Mouse (Mus musculus) midbrain, embryonic 11.5 days (tissue): ENCODE measurements around the gene Otop2. TPM values are rescaled to one million over a fixed set of nuclear protein-coding genes. Genes with fewer than 3 reads are reported as not detected.

Experiments used
- ATAC-seq: fragments of 200-750 bp; cut with Nextera tagmentation; 2 replicates; pipeline ENCODE4 v1.8.0; 2017; ENCODE audit warnings: moderate TSS enrichment, moderate library complexity; ENCODE audit not compliant: low FRiP score
- DNase-seq: peaks from one replicate; pipeline ENCODE4 v3.0.0; 2015; ENCODE audit warnings: low spot score; ENCODE audit errors: missing footprints
- H3K27ac ChIP-seq: fragments of 300-500 bp; sonication (generic); 2 replicates; pipeline ENCODE4 v1.5.1; 2014; ENCODE audit warnings: low read depth, low read length
- H3K27me3 ChIP-seq: fragments of 300-500 bp; sonication (generic); 2 replicates; pipeline ENCODE4 v1.6.1; 2014; ENCODE audit warnings: mild to moderate bottlenecking, low read length, moderate library complexity, mixed read lengths; ENCODE audit not compliant: control insufficient read depth, insufficient read depth
- H3K36me3 ChIP-seq: fragments of 300-500 bp; sonication (generic); 2 replicates; pipeline ENCODE4 v1.6.1; 2014; ENCODE audit warnings: mild to moderate bottlenecking, low read length, moderate library complexity, mixed read lengths; ENCODE audit not compliant: control insufficient read depth, insufficient read depth
- H3K4me1 ChIP-seq: fragments of 300-500 bp; sonication (generic); 2 replicates; pipeline ENCODE4 v1.6.1; 2014; ENCODE audit warnings: low read length; ENCODE audit not compliant: control insufficient read depth, insufficient read depth
- H3K4me2 ChIP-seq: fragments of 300-500 bp; sonication (generic); 2 replicates; pipeline ENCODE4 v1.6.1; 2014; ENCODE audit warnings: mild to moderate bottlenecking, moderate library complexity
- H3K4me3 ChIP-seq: fragments of 300-500 bp; sonication (generic); 2 replicates; pipeline ENCODE4 v1.5.1; 2014; ENCODE audit warnings: low read depth, low read length
- H3K9ac ChIP-seq: fragments of 300-500 bp; sonication (generic); 2 replicates; pipeline ENCODE4 v1.6.1; 2014; ENCODE audit warnings: low read length
- H3K9me3 ChIP-seq: fragments of 300-500 bp; sonication (generic); 2 replicates; pipeline ENCODE4 v1.6.1; 2016; ENCODE audit warnings: low read length; ENCODE audit not compliant: control insufficient read depth
- WGBS: fragments of 180-500 bp; shearing (Covaris S2); extraction: QIAGEN DNeasy Blood & Tissue Kit; methylation state at CpG from one replicate; pipeline ENCODE4 v1.1.7; 2014; 5-methylcytosine and 5-hydroxymethylcytosine counted together
- polyA plus RNA-seq: library from polyadenylated mRNA; unstranded; fragments of >200 nt; fragmentation: Nextera tagmentation; extraction: Ambion mirVana; gene quantifications from 2 replicates; pipeline ENCODE4 v1.2.1, GENCODE M21; 2014

The Otop2 gene
- polyA plus RNA-seq, result not detected in 2 replicates

DNA sequence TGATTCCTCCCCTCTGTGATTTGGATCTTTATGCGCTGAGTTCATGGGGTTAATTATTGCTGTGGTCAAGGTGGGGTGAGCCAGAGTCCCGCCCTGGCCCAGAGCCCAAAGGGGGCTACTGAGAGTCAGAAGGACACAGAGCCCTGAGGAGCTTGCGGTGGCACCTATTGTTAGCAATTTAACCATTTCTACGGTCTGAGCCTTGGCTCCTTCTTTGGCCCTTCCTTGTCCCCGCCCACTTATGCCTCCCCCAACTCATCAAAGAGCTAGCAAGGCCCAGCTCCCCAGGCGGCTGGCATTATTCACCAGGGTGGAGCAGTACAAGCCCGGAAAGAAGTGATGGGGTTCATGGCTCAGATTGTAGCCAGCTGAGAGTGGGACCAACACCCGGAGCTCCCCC lies at the start of gene Otop2:
Otop2 (plus strand) TSS at position 301 of the 400 bp plus-strand sequence.
- Histone ChIP-seq H3K4me3 (no peak within 1 kb of the TSS), H3K27me3 (no peaks in the 10 kb centered on the region), H3K9me3 (no peaks in the 10 kb centered on the region), H3K36me3 (no peaks in the 10 kb centered on the region), H3K4me2 (no peak within 1 kb of the TSS), H3K9ac (no peak within 1 kb of the TSS), H3K27ac (no peak within 1 kb of the TSS), H3K4me1 (0 out of 2 replicates have a peak, but pooled peaks cover 2% of the 10 kb centered on the region)
- 15% methylated on average over 8 of the region's 8 CpGs for WGBS
- ATAC-seq, result no peak
- no peak for DNase-seq

DNA sequence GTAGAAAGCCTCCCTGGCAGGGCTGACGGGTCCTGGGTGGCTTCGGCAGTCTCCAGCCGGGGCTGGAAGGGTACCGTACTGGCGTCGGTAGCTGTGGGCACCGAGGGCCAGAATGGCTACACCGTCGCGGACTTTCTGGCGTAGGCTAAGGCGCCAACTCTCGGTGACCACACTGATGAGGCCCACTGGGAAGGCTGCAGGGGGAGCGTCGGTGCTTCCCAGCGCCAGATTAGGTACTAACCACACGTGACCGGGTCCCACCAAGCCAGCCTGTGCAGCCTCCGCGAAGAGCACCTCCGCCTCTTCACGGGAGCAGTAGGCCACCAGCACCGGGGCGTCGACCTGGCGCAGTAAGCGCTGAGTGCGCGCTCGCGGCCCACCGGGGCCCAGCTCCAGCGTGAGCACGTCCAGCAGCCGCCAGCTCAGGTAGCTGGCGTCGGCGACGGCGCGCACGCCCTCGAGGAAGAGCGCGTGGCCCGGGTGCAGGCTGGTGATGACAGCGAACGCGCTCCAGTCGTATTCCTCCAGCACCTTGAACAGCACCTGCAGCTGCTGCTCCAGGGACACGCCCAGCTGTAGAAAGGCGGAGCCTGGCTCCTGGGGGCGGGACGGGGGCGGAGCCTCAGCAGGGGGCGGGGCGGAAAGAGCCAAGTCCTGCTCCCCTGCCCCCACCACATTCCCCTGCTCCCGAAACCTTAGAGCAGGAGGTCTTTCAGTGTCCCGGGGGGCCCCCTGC lies 49.0 kb upstream of the Otop2 start:
- no peaks in the 10 kb centered on the region for H3K9me3 ChIP-seq
- no peaks in the 10 kb centered on the region for H3K36me3 ChIP-seq
- peaks cover 45% of the 10 kb centered on the region for H3K27me3 ChIP-seq
- H3K27ac ChIP-seq, result no peak overlapping the region
- WGBS, result 17% methylated on average over 59 of the region's 59 CpGs
- no peak overlapping the region for H3K9ac ChIP-seq
- no peak for DNase-seq
- peaks cover 6% of the 10 kb centered on the region for H3K4me1 ChIP-seq
- H3K4me2 ChIP-seq, result peak overlapping the region; percentile 25
- ATAC-seq, result no peak
- no peak overlapping the region for H3K4me3 ChIP-seq

GRCm38 (mm10) chr11:115259134-115259533 lies 47.8 kb upstream of the Otop2 start:
- Histone ChIP-seq H3K4me3 (no peak overlapping the region), H3K27me3 (peaks cover 52% of the 10 kb centered on the region), H3K36me3 (no peaks in the 10 kb centered on the region), H3K4me2 (no peak overlapping the region), H3K27ac (no peak overlapping the region), H3K9me3 (no peaks in the 10 kb centered on the region), H3K9ac (no peak overlapping the region), H3K4me1 (peaks cover 6% of the 10 kb centered on the region)
- WGBS, result 82% methylated on average over 4 of the region's 4 CpGs
- ATAC-seq (no peak), DNase-seq (no peak)

DNA sequence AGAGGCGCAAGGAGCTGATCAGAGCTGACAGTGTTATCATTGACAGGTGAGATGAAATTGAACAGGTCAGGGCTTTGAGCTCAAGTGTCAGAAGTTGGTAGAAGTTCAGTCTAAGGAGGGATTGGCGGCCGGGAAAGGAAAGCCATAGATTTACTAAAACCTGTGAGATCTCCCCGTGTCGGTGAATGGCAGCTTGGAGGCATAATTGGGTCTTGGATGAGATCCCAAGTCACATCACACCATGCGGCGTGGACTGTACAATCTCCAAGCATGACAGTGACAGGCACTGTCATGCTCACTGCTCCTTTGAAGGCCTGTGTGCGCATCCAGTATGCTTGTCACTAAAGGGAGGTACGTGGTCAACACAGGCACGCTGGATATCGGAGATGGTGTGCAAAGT lies 44.0 kb upstream of the Otop2 start:
- ATAC-seq (no peak), DNase-seq (no peak)
- WGBS, result 84% methylated on average over 11 of the region's 11 CpGs
- Histone ChIP-seq H3K4me2 (no peak overlapping the region), H3K4me3 (no peak overlapping the region), H3K9ac (no peak overlapping the region), H3K27ac (no peak overlapping the region), H3K9me3 (no peaks in the 10 kb centered on the region), H3K27me3 (peaks cover 78% of the 10 kb centered on the region), H3K4me1 (peaks cover 12% of the 10 kb centered on the region), H3K36me3 (no peaks in the 10 kb centered on the region)

DNA sequence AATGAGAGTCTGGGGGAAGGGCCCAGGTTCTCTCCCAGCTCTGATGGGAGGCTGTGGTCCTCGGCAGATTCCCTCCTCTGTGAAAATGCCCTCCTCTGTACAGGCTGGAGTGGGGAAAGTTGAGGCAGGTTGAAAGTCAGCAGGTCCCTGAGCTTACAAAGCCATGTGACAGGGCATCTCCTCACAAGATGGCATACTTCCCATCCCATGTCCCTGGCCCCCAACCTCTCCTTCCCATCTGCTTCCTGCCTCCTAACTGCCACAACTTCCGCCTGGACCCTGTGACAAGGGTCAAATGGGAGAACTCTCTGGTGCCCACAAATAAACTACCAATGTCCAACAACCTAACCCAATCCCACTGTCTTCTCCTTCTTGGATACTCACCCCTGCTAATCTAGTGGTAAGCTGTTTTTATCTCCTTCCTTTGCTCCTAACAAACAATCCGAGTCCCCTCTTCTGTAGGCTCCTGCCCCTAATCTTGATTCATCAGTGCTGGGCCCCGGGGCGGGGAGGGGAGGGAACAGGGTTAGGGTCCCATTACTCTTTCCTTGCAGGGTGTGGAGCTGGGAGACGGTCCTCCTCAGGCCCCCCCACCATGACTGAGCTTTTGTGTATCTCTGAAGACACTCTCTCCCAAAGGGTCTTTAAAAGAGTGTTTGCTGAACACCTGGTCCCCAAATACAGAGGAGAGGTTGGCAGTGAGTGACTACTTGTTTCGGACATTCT lies 42.7 kb upstream of the Otop2 start:
- Histone ChIP-seq H3K27ac (no peak overlapping the region), H3K9ac (no peak overlapping the region), H3K27me3 (peaks cover 72% of the 10 kb centered on the region), H3K4me3 (no peak overlapping the region), H3K4me2 (no peak overlapping the region), H3K9me3 (no peaks in the 10 kb centered on the region), H3K36me3 (no peaks in the 10 kb centered on the region), H3K4me1 (peaks cover 9% of the 10 kb centered on the region)
- no peak for DNase-seq
- WGBS, result 63% methylated on average over 7 of the region's 7 CpGs
- no peak for ATAC-seq

DNA sequence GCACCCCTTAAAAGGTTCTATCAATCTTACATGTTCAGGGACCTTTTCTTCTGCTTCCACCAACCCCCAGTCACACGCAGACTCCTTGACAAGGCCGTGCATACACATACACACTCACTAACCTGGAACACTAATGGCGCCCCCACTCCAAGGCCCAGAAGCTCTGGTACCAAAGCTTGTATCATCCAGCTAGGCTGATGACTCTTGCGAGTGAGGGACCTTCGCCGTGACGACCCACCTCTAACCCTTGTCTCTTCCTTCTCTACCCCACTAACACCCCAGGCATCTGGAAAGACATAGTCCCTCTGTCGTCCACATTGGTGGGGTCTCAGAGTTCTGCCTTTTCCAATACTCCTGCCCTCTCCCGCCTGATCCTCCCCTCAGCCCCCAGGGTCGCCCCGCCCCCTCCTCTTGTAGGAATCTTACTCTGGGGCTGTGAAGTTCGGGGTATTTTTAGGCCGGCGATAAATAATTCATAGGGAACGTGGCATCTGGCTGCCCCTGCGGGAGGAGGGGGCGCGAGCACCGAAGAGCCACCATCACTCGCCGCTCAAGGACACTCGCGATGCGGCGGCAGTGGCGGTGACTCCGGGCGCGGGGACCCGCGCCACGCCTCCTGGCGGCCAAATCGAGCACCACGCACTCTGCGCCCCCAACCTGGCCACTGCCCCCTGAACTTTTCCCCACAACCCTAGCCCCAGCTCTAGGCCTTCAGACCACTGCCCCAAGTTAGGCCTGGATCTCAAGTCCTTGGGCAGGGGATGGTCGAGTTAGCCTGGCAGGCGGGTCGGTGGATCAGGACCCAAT lies 41.9 kb upstream of the Otop2 start:
- H3K9ac ChIP-seq, result peak overlapping the region; percentile 7; the same call in 1 of the 2 replicates
- H3K4me1 ChIP-seq, result peaks cover 9% of the 10 kb centered on the region
- ATAC-seq (peak; percentile 57; the same call in 1 of the 2 replicates), DNase-seq (peak; percentile 96)
- peak overlapping the region; percentile 44 for H3K4me2 ChIP-seq
- no peak overlapping the region for H3K27ac ChIP-seq
- no peaks in the 10 kb centered on the region for H3K9me3 ChIP-seq
- peak overlapping the region; percentile 5; the same call in 1 of the 2 replicates for H3K4me3 ChIP-seq
- no peaks in the 10 kb centered on the region for H3K36me3 ChIP-seq
- WGBS, result 6% methylated on average over 39 of the region's 39 CpGs
- peaks cover 65% of the 10 kb centered on the region for H3K27me3 ChIP-seq

DNA sequence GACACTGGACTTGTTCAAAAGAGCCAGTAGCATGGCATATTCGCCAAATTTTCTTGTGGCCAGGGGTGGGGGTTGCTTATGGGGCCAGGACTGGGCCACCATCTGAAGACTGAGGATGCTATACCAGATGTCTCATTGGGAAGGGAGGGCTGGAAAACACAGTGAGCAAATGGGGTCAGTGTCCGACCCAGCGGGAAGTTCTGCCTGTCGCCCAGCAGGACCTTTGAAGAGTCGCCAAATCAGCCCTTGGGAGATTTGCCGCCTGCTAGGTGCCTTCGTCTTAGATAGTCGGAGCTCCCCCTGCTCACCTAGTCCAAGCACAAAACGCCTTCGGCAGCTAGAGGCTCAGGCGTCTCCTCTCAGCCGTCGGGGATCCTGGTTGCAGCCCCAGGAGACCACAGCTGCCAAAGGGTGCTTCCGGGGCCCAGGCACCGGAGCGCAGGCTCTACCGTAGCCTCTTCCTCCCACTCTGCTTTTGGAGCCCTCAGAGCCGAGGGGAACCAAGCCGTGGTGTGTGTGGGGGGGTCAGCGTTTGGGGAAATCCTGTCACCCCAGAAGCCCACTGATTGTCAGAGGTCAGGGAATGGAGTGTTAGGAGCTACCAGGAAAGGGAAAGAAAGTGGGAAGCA lies 41.1 kb upstream of the Otop2 start:
- H3K4me1 ChIP-seq, result peaks cover 11% of the 10 kb centered on the region
- ATAC-seq, result no peak
- H3K36me3 ChIP-seq, result no peaks in the 10 kb centered on the region
- no peak overlapping the region for H3K4me2 ChIP-seq
- H3K9ac ChIP-seq, result no peak overlapping the region
- no peak overlapping the region for H3K4me3 ChIP-seq
- H3K27me3 ChIP-seq, result peaks cover 59% of the 10 kb centered on the region
- H3K27ac ChIP-seq, result no peak overlapping the region
- WGBS, result 4% methylated on average over 20 of the region's 20 CpGs
- H3K9me3 ChIP-seq, result no peaks in the 10 kb centered on the region
- peak; percentile 90 for DNase-seq

- no peaks in the 10 kb centered on the region for H3K9me3 ChIP-seq
- peaks cover 58% of the 10 kb centered on the region for H3K27me3 ChIP-seq
- no peak overlapping the region for H3K27ac ChIP-seq
- H3K9ac ChIP-seq, result no peak overlapping the region
- WGBS, result 4% methylated on average over 21 of the region's 22 CpGs
- H3K36me3 ChIP-seq, result no peaks in the 10 kb centered on the region
- peaks cover 11% of the 10 kb centered on the region for H3K4me1 ChIP-seq
- peak overlapping the region; percentile 46 for H3K4me2 ChIP-seq
- peak; percentile 89 for DNase-seq
- ATAC-seq, result no peak
- peak overlapping the region; percentile 24 for H3K4me3 ChIP-seq
Observed at GRCm38 (mm10) chr11:115266400-115266778, 40.6 kb upstream of the Otop2 start.
